Mouse (Mus musculus) liver, embryonic 13.5 days (tissue): ENCODE measurements around the gene Ahdc1. TPM values are rescaled to one million over a fixed set of nuclear protein-coding genes. Genes with fewer than 3 reads are reported as not detected.

Experiments used
- ATAC-seq: fragments of 200-750 bp; cut with Nextera tagmentation; 2 replicates; pipeline ENCODE4 v1.8.0; 2017; ENCODE audit warnings: low read depth, mild to moderate bottlenecking, moderate number of reproducible peaks, moderate library complexity
- DNase-seq: peaks from one replicate; pipeline ENCODE4 v3.0.0; 2022
- H3K27ac ChIP-seq: fragments of 300-500 bp; sonication (generic); 2 replicates; pipeline ENCODE4 v1.5.1; 2015; ENCODE audit warnings: moderate library complexity, mild to moderate bottlenecking, inconsistent platforms
- H3K27me3 ChIP-seq: fragments of 300-500 bp; sonication (generic); 2 replicates; pipeline ENCODE4 v1.6.1; 2015; ENCODE audit warnings: mild to moderate bottlenecking, inconsistent platforms
- H3K36me3 ChIP-seq: fragments of 300-500 bp; sonication (generic); 2 replicates; pipeline ENCODE4 v1.6.1; 2015; ENCODE audit warnings: mild to moderate bottlenecking, inconsistent platforms
- H3K4me1 ChIP-seq: fragments of 300-500 bp; sonication (generic); replicated peaks from 2 replicates; pipeline ENCODE4 v1.6.1; 2015; ENCODE audit warnings: inconsistent platforms
- H3K4me2 ChIP-seq: fragments of 300-500 bp; sonication (generic); 2 replicates; pipeline ENCODE4 v1.6.1; 2015; ENCODE audit warnings: inconsistent platforms, mild to moderate bottlenecking, moderate library complexity
- H3K4me3 ChIP-seq: fragments of 300-500 bp; sonication (generic); replicated peaks from 2 replicates; pipeline ENCODE4 v1.5.1; 2015; ENCODE audit warnings: mild to moderate bottlenecking, inconsistent platforms
- H3K9ac ChIP-seq: fragments of 300-500 bp; sonication (generic); 2 replicates; pipeline ENCODE4 v1.6.1; 2015; ENCODE audit warnings: mild to moderate bottlenecking, inconsistent platforms
- H3K9me3 ChIP-seq: fragments of 300-500 bp; sonication (generic); replicated peaks from 2 replicates; pipeline ENCODE4 v1.6.1; 2016; ENCODE audit warnings: inconsistent platforms
- WGBS: fragments of 180-500 bp; shearing (Covaris S2); methylation state at CpG from one replicate; pipeline ENCODE4 v1.1.7; 2015; ENCODE audit not compliant: insufficient replicate concordance; 5-methylcytosine and 5-hydroxymethylcytosine counted together
- polyA plus RNA-seq: library from polyadenylated mRNA; unstranded; fragments of >200 nt; fragmentation: Nextera tagmentation; extraction: Ambion mirVana; gene quantifications from 2 replicates; pipeline ENCODE4 v1.2.1, GENCODE M21; 2015

Gene Ahdc1
- polyA plus RNA-seq, 1 experiment from 2014 or later: 1.3 TPM

DNA sequence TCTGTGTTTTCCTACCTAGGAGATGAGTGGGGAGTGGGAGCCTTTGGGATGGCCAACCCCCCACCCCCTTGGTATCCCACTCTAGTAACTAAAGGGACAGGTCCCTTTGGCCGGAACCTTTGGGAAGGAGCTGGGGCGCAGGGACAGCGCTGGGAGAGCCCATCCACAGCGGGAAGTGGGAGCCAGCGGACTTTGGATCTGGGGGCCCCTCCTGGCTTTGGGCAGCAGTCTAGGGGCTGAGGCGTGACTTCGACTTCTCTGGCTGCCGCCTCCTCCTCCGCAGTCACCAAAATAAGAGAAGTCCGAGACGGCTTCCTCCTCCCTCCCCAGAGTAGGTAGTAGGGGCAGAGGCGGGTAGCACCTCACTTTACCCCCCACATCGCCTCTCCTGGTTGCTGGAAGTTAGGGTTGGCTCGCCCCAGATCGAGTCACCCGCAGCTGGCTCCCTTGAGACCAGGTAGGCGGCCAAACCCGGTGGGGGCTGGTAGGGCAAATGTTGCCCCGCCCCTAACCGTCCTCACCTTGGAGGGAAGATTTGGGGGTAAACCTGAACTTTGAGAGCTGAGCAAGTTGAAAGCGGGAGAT, 37.2 kb upstream of the Ahdc1 start, which contains the start of gene Fgr:
TSS of gene Fgr (plus strand) at position 282 of the 585 bp plus-strand sequence.
- Histone ChIP-seq H3K4me2 (peak within 1 kb of the TSS; percentile 55), H3K4me1 (peaks cover 22% of the 10 kb centered on the region), H3K9ac (0 out of 2 replicates have a peak within 1 kb of the TSS, but pooled peaks have one; percentile 22), H3K36me3 (no peaks in the 10 kb centered on the region), H3K27me3 (peaks cover 71% of the 10 kb centered on the region), H3K4me3 (peak within 1 kb of the TSS; percentile 29), H3K9me3 (no peaks in the 10 kb centered on the region), H3K27ac (no peak within 1 kb of the TSS)
- ATAC-seq: no peak
- 4% methylated on average over 21 of the region's 21 CpGs for WGBS
- no peak for DNase-seq

DNA sequence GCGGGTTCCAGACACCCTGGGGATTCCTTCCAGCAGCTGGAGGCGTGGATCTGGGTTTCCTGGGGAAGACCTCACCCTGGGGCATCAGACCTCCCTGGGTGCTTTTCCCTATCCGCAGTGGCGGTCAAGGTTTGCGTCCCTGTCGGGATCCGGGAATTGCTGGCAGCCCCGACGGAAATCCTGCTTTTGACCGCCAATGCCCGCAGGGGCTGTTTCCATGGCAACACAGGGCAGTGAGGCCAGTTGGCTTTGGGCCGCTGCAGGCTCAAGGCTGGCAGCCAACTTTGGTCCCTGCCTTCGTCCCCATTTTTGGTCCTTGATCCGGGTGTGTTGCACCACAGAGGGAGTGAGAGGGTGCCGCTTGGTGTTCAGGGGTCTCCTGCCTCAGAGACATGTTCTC, 36.2 kb upstream of the Ahdc1 start:
- ATAC-seq: no peak
- no peaks in the 10 kb centered on the region for H3K36me3 ChIP-seq
- peak overlapping the region; percentile 18; the same call in 1 of the 2 replicates for H3K27ac ChIP-seq
- peaks cover 22% of the 10 kb centered on the region for H3K4me1 ChIP-seq
- H3K4me2 ChIP-seq: peak overlapping the region; percentile 55
- no peaks in the 10 kb centered on the region for H3K9me3 ChIP-seq
- no peak for DNase-seq
- no peak overlapping the region for H3K9ac ChIP-seq
- WGBS: 5% methylated on average over 15 of the region's 15 CpGs
- H3K4me3 ChIP-seq: peak overlapping the region; percentile 29
- peaks cover 71% of the 10 kb centered on the region for H3K27me3 ChIP-seq

- DNase-seq (no peak), ATAC-seq (no peak)
- Histone ChIP-seq H3K27ac (no peak overlapping the region), H3K9me3 (no peaks in the 10 kb centered on the region), H3K9ac (no peak overlapping the region), H3K4me1 (peaks cover 22% of the 10 kb centered on the region), H3K36me3 (no peaks in the 10 kb centered on the region), H3K4me3 (no peak overlapping the region), H3K27me3 (peaks cover 71% of the 10 kb centered on the region), H3K4me2 (no peak overlapping the region)
- WGBS: 23% methylated on average over 3 of the region's 3 CpGs
Observed at GRCm38 (mm10) chr4:132975791-132976190, 35.3 kb upstream of the Ahdc1 start.

- Histone ChIP-seq H3K9ac (no peak overlapping the region), H3K4me2 (no peak overlapping the region), H3K27ac (no peak overlapping the region), H3K4me1 (peaks cover 22% of the 10 kb centered on the region), H3K4me3 (no peak overlapping the region), H3K27me3 (peaks cover 67% of the 10 kb centered on the region), H3K9me3 (no peaks in the 10 kb centered on the region), H3K36me3 (no peaks in the 10 kb centered on the region)
- ATAC-seq: no peak
- DNase-seq: no peak
- WGBS: 13% methylated on average over 6 of the region's 6 CpGs
Observed at GRCm38 (mm10) chr4:132976729-132977128, 34.3 kb upstream of the Ahdc1 start.

DNA sequence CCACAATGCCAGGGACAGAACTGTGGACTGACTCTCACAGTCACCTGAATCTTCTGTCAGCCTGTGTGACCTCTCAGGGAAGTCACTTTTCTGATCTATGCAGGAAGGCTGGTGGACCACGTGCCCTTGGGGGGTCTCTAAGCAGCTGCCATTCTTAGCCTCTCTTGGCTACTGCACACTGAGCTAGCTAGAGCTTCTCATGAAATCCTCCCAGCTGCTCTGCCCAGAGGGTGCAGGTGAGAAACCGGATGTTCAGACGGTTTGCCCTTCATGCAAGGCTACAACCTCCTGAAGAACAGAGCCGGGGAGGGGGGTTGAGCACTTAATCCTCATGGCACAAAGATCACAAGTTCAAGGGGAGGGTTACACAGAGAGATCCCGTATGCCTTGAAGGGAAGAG, 33.5 kb upstream of the Ahdc1 start:
- H3K9ac ChIP-seq: no peak overlapping the region
- DNase-seq (no peak), ATAC-seq (no peak)
- no peak overlapping the region for H3K4me3 ChIP-seq
- H3K36me3 ChIP-seq: no peaks in the 10 kb centered on the region
- no peaks in the 10 kb centered on the region for H3K9me3 ChIP-seq
- 32% methylated on average over 5 of the region's 5 CpGs for WGBS
- peaks cover 58% of the 10 kb centered on the region for H3K27me3 ChIP-seq
- H3K4me1 ChIP-seq: peaks cover 22% of the 10 kb centered on the region
- H3K4me2 ChIP-seq: no peak overlapping the region
- H3K27ac ChIP-seq: no peak overlapping the region

- Histone ChIP-seq H3K4me3 (no peak overlapping the region), H3K27ac (no peak overlapping the region), H3K9ac (no peak overlapping the region), H3K4me2 (no peak overlapping the region), H3K27me3 (peaks cover 42% of the 10 kb centered on the region), H3K9me3 (no peaks in the 10 kb centered on the region), H3K36me3 (no peaks in the 10 kb centered on the region), H3K4me1 (peaks cover 19% of the 10 kb centered on the region)
- DNase-seq: no peak
- WGBS: 58% methylated on average over 2 of the region's 2 CpGs
- no peak for ATAC-seq
Observed at GRCm38 (mm10) chr4:132979186-132979585, 31.9 kb upstream of the Ahdc1 start.

DNA sequence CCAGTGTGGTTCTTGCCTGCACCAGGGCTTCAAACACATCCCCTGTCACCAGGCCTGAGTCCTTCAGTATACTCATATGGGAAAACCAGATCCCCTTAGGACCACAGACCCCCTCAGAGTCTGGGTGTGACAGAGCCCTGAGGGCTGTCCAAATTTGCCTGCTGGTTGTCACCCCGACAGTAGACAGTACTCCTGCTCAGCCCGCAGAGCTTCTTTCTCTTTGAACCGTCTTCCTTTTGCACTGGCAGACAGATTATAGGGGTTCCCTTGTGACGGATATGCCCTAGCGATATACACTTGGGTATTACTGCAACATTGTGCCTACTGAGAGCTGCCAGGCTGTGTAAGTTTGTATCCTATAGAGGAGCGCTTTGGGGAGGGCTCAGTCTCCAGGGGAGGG, 29.4 kb upstream of the Ahdc1 start:
- H3K9ac ChIP-seq: no peak overlapping the region
- no peak overlapping the region for H3K4me3 ChIP-seq
- H3K4me1 ChIP-seq: peaks cover 11% of the 10 kb centered on the region
- WGBS: 72% methylated on average over 6 of the region's 6 CpGs
- ATAC-seq (no peak), DNase-seq (no peak)
- H3K36me3 ChIP-seq: no peaks in the 10 kb centered on the region
- H3K4me2 ChIP-seq: no peak overlapping the region
- H3K27me3 ChIP-seq: peaks cover 18% of the 10 kb centered on the region
- no peak overlapping the region for H3K27ac ChIP-seq
- H3K9me3 ChIP-seq: no peaks in the 10 kb centered on the region

DNA sequence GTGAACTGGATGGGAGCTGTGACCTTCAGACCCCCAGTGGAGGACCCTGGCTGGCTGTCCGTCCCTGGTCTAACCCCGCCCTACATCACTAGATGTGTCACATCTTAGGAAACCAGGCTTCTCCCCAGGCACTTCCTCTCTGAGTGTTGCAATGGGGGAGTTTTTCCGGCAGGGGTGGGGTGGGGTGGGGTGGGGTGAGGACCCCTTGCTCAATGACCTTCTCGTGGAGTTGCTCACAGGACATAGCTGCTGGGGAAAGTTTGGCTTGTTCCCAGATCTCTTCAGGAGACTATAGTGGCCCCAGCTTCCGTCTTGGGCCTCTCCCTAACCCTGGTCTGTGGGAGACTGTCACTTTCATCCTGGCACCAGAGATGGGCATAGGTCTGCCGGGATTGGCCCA, 28.1 kb upstream of the Ahdc1 start:
- no peak overlapping the region for H3K4me3 ChIP-seq
- no peak overlapping the region for H3K9ac ChIP-seq
- ATAC-seq (peak; percentile 26; the same call in 1 of the 2 replicates), DNase-seq (no peak)
- no peaks in the 10 kb centered on the region for H3K9me3 ChIP-seq
- H3K27ac ChIP-seq: no peak overlapping the region
- H3K4me2 ChIP-seq: no peak overlapping the region
- WGBS: 21% methylated on average over 6 of the region's 6 CpGs
- no peaks in the 10 kb centered on the region for H3K36me3 ChIP-seq
- H3K27me3 ChIP-seq: 0 out of 2 replicates have a peak, but pooled peaks cover 6% of the 10 kb centered on the region
- H3K4me1 ChIP-seq: peaks cover 11% of the 10 kb centered on the region

DNA sequence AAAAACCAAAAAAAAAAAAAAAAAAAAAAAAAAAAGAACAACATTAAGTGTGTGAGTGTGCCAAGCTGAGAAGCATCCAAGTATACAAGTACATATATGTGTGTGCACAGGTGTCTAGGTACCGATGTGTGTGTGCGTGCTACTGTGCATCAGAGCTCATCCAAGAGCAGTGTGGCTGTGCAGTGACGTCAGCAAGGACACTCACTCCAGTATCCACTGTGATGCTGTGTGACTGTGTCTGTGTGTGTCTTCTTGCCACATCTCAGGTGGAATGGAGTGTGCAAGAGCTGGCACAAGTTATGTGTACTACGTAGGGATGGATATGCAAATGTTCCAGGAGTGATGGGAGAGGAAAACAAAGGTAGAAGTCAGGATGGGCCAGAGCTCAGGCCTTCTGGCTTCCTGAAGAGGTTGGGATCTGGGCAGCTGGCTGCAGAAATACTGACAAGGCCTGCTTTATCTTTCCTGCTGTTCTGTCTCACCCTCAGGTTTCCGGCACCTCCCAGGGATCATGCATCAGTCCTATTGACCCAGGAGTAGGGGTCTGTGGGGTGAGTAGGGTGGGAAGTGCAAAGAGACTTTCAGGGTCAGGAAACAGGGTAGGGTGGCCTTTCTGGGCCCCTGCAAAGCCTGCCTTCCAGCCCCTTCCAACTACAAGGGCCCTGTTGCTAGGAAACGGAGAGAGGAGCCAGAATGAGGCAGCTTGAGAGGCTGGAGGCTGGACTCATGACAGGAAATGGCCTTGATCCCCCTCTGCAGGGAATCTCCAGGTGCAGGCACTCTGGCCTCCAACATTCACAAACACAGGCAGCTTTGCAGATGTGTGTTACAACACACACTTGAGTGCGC, 27.2 kb upstream of the Ahdc1 start:
- Histone ChIP-seq H3K9ac (no peak overlapping the region), H3K4me3 (no peak overlapping the region), H3K4me2 (no peak overlapping the region), H3K36me3 (no peaks in the 10 kb centered on the region), H3K27ac (no peak overlapping the region), H3K27me3 (0 out of 2 replicates have a peak, but pooled peaks cover under 1% of the 10 kb centered on the region), H3K4me1 (peaks cover 11% of the 10 kb centered on the region), H3K9me3 (no peaks in the 10 kb centered on the region)
- DNase-seq (no peak), ATAC-seq (no peak)
- WGBS: 63% methylated on average over 7 of the region's 7 CpGs

- DNase-seq (no peak), ATAC-seq (no peak)
- no peaks in the 10 kb centered on the region for H3K27me3 ChIP-seq
- H3K27ac ChIP-seq: no peak overlapping the region
- H3K4me3 ChIP-seq: no peak overlapping the region
- no peaks in the 10 kb centered on the region for H3K36me3 ChIP-seq
- WGBS: 64% methylated on average over 6 of the region's 6 CpGs
- H3K4me2 ChIP-seq: no peak overlapping the region
- no peak overlapping the region for H3K9ac ChIP-seq
- no peaks in the 10 kb centered on the region for H3K9me3 ChIP-seq
- peaks cover 10% of the 10 kb centered on the region for H3K4me1 ChIP-seq
Observed at GRCm38 (mm10) chr4:132988581-132989355, 22.3 kb upstream of the Ahdc1 start.

DNA sequence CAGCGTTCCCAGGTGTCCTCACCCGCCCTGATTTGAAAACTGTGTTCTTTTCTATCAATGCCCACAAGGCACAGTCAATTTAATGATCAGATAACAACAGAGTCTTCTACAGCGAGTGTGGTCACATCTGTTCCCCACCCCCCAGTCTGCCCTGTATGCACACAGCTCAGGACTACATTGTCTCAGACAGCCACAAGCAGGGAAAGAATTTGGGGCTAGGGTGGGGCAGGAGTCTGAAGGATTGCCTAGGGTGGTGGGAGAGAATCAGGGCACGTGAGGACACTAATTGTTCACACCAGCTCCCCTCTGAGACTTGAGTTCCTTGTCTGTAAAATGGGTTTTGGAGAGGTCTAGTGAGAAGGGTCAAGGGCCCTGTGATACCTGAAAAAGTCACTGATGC, 17.5 kb upstream of the Ahdc1 start:
- no peak for ATAC-seq
- H3K36me3 ChIP-seq: no peaks in the 10 kb centered on the region
- no peaks in the 10 kb centered on the region for H3K27me3 ChIP-seq
- H3K27ac ChIP-seq: no peak overlapping the region
- no peak overlapping the region for H3K4me3 ChIP-seq
- H3K4me2 ChIP-seq: no peak overlapping the region
- H3K9ac ChIP-seq: no peak overlapping the region
- no peak for DNase-seq
- H3K9me3 ChIP-seq: no peaks in the 10 kb centered on the region
- WGBS: 47% methylated on average over 4 of the region's 4 CpGs
- 0 out of 2 replicates have a peak, but pooled peaks cover 4% of the 10 kb centered on the region for H3K4me1 ChIP-seq
